Mouse (Mus musculus): Measurements from ENCODE around the gene Olfr1102. TPM values are rescaled to one million over a fixed set of nuclear protein-coding genes. Genes with fewer than 3 reads are reported as not detected.

Olfr1102 gene
- not detected for polyA plus RNA-seq (2017; shearing (Covaris generic))

DNA sequence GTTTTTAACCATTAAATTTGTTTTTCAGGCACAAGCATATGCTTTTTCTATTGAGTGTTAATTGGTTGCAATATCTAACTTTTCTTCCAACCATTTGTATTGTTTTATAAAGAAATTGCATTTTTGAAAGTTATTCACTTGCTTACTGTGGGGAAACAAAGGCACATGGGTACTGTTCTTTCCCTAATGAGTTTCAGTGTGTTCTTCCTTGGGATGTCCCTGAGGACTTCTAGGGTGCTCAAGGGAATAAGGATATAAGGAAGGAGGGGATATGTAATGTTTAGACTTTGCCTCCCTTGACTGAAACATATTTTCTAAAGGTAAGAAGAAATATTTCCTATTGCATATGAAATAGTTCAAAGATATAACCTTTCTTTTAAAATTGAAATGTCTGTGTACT, at the start of gene Olfr1102:
Olfr1102 (plus strand) TSS at position 301 of the 400 bp plus-strand sequence.

DNA sequence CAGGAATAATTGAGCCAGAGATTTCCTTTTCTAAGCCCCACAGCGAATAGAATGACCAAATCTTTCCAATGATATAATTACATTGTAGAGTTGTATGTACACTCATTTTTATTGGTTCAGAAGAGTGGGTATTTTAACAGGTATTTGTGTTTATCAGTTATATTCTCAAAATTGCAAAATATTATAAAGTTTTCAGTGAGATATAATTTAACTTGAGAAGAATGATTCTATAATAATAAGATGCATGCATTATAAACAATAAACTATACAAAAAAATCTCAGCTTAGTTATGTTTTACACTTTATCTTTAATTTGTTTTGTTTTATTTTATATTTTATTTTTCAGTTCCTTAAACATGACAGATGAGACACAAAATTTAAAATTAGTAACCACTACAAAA, 37.6 kb upstream of the Olfr1102 start, which contains the start of gene Olfr1099:
Olfr1099 (minus strand) TSS at position 101 of the 400 bp plus-strand sequence.

DNA sequence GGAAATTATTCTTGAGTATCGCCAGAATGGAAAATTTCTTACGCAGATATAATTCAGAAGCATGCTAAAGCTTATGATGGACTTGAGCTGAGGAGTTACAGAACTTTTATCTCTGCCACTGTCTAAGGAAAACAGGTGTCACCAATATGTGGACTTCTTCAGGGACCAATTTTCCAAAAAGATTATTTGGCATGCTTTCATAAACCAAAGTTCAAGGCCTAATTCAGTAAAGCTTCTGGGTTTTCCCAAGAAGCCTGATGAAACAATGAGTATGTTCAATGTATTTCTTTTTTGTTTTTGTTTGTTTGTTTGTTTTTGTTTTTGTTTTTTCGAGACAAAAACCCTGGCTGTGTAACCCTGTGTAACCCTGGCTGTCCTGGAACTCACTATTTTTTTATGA, 18.3 kb upstream of the Olfr1102 start, which contains the start of gene Olfr1100:
Olfr1100 (minus strand) TSS at position 101 of the 400 bp plus-strand sequence.

DNA sequence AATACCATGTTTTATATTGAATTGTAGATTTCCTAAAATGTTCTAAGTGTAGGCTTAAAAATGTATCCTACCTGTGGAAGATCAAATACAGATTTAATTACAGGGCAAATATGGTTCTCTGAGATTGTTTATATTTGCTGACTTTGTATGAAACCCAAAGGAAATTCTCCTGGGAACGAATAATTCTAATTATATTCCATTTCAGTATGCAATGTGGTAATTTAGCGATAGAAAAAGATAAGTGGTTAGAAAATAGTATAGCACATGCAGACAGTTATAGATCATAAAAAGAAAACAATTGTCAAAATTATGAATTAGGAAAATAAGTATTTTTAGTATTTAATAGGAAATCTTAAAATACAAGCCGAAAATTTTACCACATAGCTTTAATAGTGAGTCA, 7.1 kb upstream of the Olfr1102 start, which contains the start of gene Olfr1101:
Olfr1101 (minus strand) TSS at position 101 of the 400 bp plus-strand sequence.

DNA sequence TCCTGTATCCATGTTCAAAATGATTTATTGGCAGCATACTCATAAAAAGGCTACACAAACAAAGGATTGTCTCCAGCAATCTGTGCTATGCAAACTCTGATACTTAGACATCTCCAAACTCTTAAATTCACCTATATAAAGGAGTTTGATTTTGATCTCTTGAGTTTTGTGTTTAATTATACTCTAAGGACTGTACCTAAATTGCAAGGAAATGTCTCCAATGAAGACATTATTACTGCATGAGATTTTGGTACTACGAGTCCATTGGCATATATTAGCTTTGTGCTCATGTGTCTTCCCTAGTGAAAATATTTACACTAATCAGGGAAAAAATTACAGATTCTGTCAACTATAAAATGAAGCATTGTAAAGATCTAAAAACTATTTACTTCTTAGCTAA, 28.8 kb downstream of the Olfr1102 start, which contains the start of gene Olfr1104:
Olfr1104 (minus strand) TSS at position 101 of the 400 bp plus-strand sequence.

DNA sequence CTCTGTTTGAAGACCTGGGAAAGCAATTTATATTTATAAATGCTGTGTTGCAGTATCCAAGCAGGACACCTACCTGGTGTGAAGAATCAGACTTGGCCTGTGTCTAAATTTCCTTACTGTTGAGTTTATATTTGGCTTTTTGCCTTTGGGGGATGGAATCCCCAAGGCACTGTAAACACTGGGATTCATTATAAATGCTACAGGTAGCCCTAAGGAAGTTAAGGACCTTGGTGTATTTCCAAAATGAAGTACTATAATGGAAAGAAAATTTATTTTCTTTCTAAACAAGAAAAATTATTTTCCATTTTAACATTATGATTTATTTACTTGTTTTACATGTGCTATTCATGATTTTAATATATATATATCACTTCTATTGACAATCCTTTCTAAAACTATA, 38.2 kb downstream of the Olfr1102 start, which contains the start of gene Olfr1105:
Olfr1105 (minus strand) TSS at position 101 of the 400 bp plus-strand sequence.

DNA sequence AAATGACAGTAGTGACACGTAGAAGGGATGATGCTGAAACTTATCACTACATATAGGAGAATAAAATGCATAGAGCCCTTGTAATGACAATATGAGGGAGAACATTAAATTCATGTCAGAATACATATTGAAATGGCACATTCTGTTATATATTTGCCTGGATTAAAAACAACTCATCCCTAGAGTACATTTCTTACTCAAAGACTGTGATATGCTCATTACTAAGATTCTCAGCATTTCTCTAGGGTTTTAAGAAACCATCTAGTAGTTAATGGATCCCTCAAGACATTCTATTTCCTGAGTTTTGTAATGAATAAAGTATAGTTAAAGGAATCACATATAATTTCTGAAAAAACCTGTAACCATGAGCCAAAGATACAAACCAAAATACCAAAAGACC, 54.0 kb downstream of the Olfr1102 start, which contains the start of gene Olfr1106:
Olfr1106 (minus strand) TSS at position 101 of the 400 bp plus-strand sequence.

Other genes with a start within 250 kb of the Olfr1102 start
- not detected for gene Olfr1090, start 239.4 kb upstream of the Olfr1102 start, polyA plus RNA-seq (2017; shearing (Covaris generic))
- gene Olfr1093, start 215.9 kb upstream of the Olfr1102 start, polyA plus RNA-seq (2017; shearing (Covaris generic)), result not detected
- not detected for gene Olfr141, start 188.4 kb upstream of the Olfr1102 start, polyA plus RNA-seq (2017; shearing (Covaris generic))
- not detected for gene Olfr1094, start 173.7 kb upstream of the Olfr1102 start, polyA plus RNA-seq (2017; shearing (Covaris generic))
- not detected for gene Olfr1095, start 146.7 kb upstream of the Olfr1102 start, polyA plus RNA-seq (2017; shearing (Covaris generic))
- not detected for gene Gm13723, start 123.6 kb upstream of the Olfr1102 start, polyA plus RNA-seq (2017; shearing (Covaris generic))
- gene Olfr1097, start 106.2 kb upstream of the Olfr1102 start, polyA plus RNA-seq (2017; shearing (Covaris generic)), result not detected
- gene Olfr1098, start 73.9 kb upstream of the Olfr1102 start, polyA plus RNA-seq (2017; shearing (Covaris generic)), result not detected
- gene Olfr1099, start 37.7 kb upstream of the Olfr1102 start, polyA plus RNA-seq (2017; shearing (Covaris generic)), result not detected
- not detected for gene Olfr1100, start 18.4 kb upstream of the Olfr1102 start, polyA plus RNA-seq (2017; shearing (Covaris generic))
- gene Olfr1101, start 7.2 kb upstream of the Olfr1102 start, polyA plus RNA-seq (2017; shearing (Covaris generic)), result not detected
- gene Olfr1104, start 28.7 kb downstream of the Olfr1102 start, polyA plus RNA-seq (2017; shearing (Covaris generic)), result not detected
- not detected for gene Olfr1105, start 38.1 kb downstream of the Olfr1102 start, polyA plus RNA-seq (2017; shearing (Covaris generic))
- not detected for gene Olfr1106, start 53.9 kb downstream of the Olfr1102 start, polyA plus RNA-seq (2017; shearing (Covaris generic))
- gene Olfr1107, start 77.4 kb downstream of the Olfr1102 start, polyA plus RNA-seq (2017; shearing (Covaris generic)), result not detected
- gene Olfr1109, start 97.6 kb downstream of the Olfr1102 start, polyA plus RNA-seq (2017; shearing (Covaris generic)), result not detected
- gene Olfr259, start 116.2 kb downstream of the Olfr1102 start, polyA plus RNA-seq (2017; shearing (Covaris generic)), result not detected
- not detected for gene Olfr1110, start 141.9 kb downstream of the Olfr1102 start, polyA plus RNA-seq (2017; shearing (Covaris generic))
- gene Olfr1111, start 154.2 kb downstream of the Olfr1102 start, polyA plus RNA-seq (2017; shearing (Covaris generic)), result not detected
- not detected for gene Olfr1112, start 189.4 kb downstream of the Olfr1102 start, polyA plus RNA-seq (2017; shearing (Covaris generic))
- not detected for gene Olfr1113, start 210.6 kb downstream of the Olfr1102 start, polyA plus RNA-seq (2017; shearing (Covaris generic))
- not detected for gene Olfr1115, start 249.6 kb downstream of the Olfr1102 start, polyA plus RNA-seq (2017; shearing (Covaris generic))